Mouse (Mus musculus) heart, postnatal 0 days (tissue): ENCODE data around the gene Dhx16. TPM values are rescaled to one million over a fixed set of nuclear protein-coding genes. Genes with fewer than 3 reads are reported as not detected.
A peak's percentile ranks its signal among the peaks of the same experiment; 100 is the strongest.

ENCODE experiments used
- ATAC-seq: fragments of 200-750 bp; cut with Nextera tagmentation; 2 replicates; pipeline ENCODE4 v1.8.0; 2017; ENCODE audit warnings: low read depth, moderate number of reproducible peaks, moderate library complexity; ENCODE audit not compliant: insufficient read depth
- DNase-seq: peaks from one replicate; pipeline ENCODE4 v3.0.0-alpha.2; 2016; ENCODE audit warnings: low spot score
- H3K27ac ChIP-seq: fragments of 300-500 bp; sonication (generic); 2 replicates; pipeline ENCODE4 v1.5.1; 2014; ENCODE audit warnings: low read depth, mild to moderate bottlenecking
- H3K27me3 ChIP-seq: fragments of 300-500 bp; sonication (generic); 2 replicates; pipeline ENCODE4 v1.6.1; 2014; ENCODE audit warnings: low read length, mixed read lengths; ENCODE audit not compliant: control insufficient read depth, insufficient read depth
- H3K36me3 ChIP-seq: fragments of 300-500 bp; sonication (generic); replicated peaks from 2 replicates; pipeline ENCODE4 v1.6.1; 2014; ENCODE audit warnings: low read length, mixed read lengths; ENCODE audit not compliant: control insufficient read depth, insufficient read depth
- H3K4me1 ChIP-seq: fragments of 300-500 bp; sonication (generic); 2 replicates; pipeline ENCODE4 v1.6.1; 2014; ENCODE audit warnings: antibody characterized with exemption; ENCODE audit not compliant: control insufficient read depth, insufficient read depth
- H3K4me2 ChIP-seq: fragments of 300-500 bp; sonication (generic); 2 replicates; pipeline ENCODE4 v1.6.1; 2014; ENCODE audit warnings: low read depth, mild to moderate bottlenecking, low read length, moderate library complexity
- H3K4me3 ChIP-seq: fragments of 300-500 bp; sonication (generic); 2 replicates; pipeline ENCODE4 v1.5.1; 2014; ENCODE audit warnings: low read depth, low read length
- H3K9ac ChIP-seq: fragments of 300-500 bp; sonication (generic); replicated peaks from 2 replicates; pipeline ENCODE4 v1.6.1; 2014; ENCODE audit warnings: low read depth, low read length, mixed read lengths
- H3K9me3 ChIP-seq: fragments of 300-500 bp; sonication (generic); replicated peaks from 2 replicates; pipeline ENCODE4 v1.6.1; 2016; ENCODE audit warnings: low read length; ENCODE audit not compliant: control insufficient read depth
- CTCF ChIP-seq: IDR thresholded peaks from 2 replicates; pipeline ENCODE4 v1.5.1; 2016; ENCODE audit warnings: antibody characterized with exemption, control low read depth, low read depth
- EP300 ChIP-seq: IDR thresholded peaks from 2 replicates; pipeline ENCODE4 v1.6.1; 2016; ENCODE audit warnings: antibody characterized with exemption, low read depth
- WGBS: fragments of 180-500 bp; shearing (Covaris S2); extraction: QIAGEN DNeasy Blood & Tissue Kit; methylation state at CpG from one replicate; pipeline ENCODE4 v1.1.7; 2014; 5-methylcytosine and 5-hydroxymethylcytosine counted together
- polyA plus RNA-seq: library from polyadenylated mRNA; unstranded; fragments of >200 nt; fragmentation: Nextera tagmentation; extraction: Ambion mirVana; gene quantifications from 2 replicates; pipeline ENCODE4 v1.2.1, GENCODE M21; 2015
- total RNA-seq: library from RNA; depleted of rRNA; stranded (reverse); fragments of >200 nt; gene quantifications from 2 replicates; pipeline ENCODE4 v1.2.3, GENCODE M21; 2014; ENCODE audit warnings: low replicate concordance

The Dhx16 gene
- total and polyA plus RNA-seq, 2 experiments from 2014 or later, result 15.0 to 18.2 TPM

DNA sequence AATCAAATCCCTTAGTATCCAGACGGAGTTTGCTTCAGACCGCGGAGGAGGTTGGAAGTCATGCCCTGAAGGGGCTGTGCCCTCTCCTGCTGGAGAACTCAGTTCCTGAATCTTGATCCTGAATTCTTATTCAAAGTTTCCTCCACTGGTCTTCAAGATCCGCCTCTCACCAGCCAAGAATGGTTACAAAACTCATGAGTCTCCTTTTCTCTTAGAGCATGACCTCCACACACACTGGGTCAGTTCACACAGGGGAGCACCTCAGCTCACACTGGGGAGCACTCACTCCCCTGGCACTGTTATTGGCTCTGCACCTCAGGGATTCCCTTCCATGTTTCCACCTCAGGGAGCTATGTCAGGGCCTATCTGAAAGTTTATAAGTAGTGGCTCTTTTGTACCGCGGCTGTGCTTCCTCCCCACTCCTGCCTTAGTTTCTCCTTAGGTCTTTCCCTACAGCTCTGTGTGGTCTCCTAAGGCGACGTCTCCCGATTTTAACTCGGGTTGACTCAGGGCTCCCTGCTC, 14.7 kb upstream of the Dhx16 start:
- WGBS, result 25% methylated on average over 10 of the region's 10 CpGs
- Histone ChIP-seq H3K27me3 (no peaks in the 10 kb centered on the region), H3K27ac (peak overlapping the region; percentile 96), H3K4me1 (peaks cover 17% of the 10 kb centered on the region; the same call in 1 of the 2 replicates), H3K4me3 (peak overlapping the region; percentile 66), H3K36me3 (no peaks in the 10 kb centered on the region), H3K4me2 (peak overlapping the region; percentile 86), H3K9ac (peak overlapping the region; percentile 77), H3K9me3 (no peaks in the 10 kb centered on the region)
- DNase-seq, result no peak
- ATAC-seq, result no peak
- TF ChIP-seq CTCF, result no peak
- no peak for TF ChIP-seq EP300

GRCm38 (mm10) chr17:35865481-35866280, 13.9 kb upstream of the Dhx16 start, which contains the start of gene Ppp1r18:
Gene Ppp1r18 (plus strand): TSS chr17:35865593.
- ATAC-seq, result peak; percentile 54
- peak within 1 kb of the TSS; percentile 66 for H3K4me3 ChIP-seq
- peak within 1 kb of the TSS; percentile 77 for H3K9ac ChIP-seq
- H3K4me2 ChIP-seq, result peak within 1 kb of the TSS; percentile 86
- H3K9me3 ChIP-seq, result no peaks in the 10 kb centered on the region
- DNase-seq, result peak; percentile 84
- WGBS, result under 1% methylated on average over 43 of the region's 48 CpGs
- peak within 1 kb of the TSS; percentile 96 for H3K27ac ChIP-seq
- TF ChIP-seq CTCF, result no peak
- 0 out of 2 replicates have a peak, but pooled peaks have one; percentile 69 for TF ChIP-seq EP300
- H3K4me1 ChIP-seq, result peaks cover 14% of the 10 kb centered on the region; the same call in 1 of the 2 replicates
- H3K36me3 ChIP-seq, result no peaks in the 10 kb centered on the region
- H3K27me3 ChIP-seq, result no peaks in the 10 kb centered on the region

GRCm38 (mm10) chr17:35866281-35866831, 13.3 kb upstream of the Dhx16 start:
- WGBS, result under 1% methylated on average over 31 of the region's 38 CpGs
- Histone ChIP-seq H3K27ac (peak overlapping the region; percentile 96), H3K9ac (peak overlapping the region; percentile 77), H3K9me3 (no peaks in the 10 kb centered on the region), H3K4me2 (peak overlapping the region; percentile 86), H3K36me3 (0 out of 2 replicates have a peak, but pooled peaks cover 3% of the 10 kb centered on the region), H3K4me1 (peaks cover 16% of the 10 kb centered on the region), H3K27me3 (no peaks in the 10 kb centered on the region), H3K4me3 (peak overlapping the region; percentile 66)
- DNase-seq (peak; percentile 67), ATAC-seq (peak; percentile 34)
- no peak for TF ChIP-seq CTCF
- TF ChIP-seq EP300, result no peak

- H3K36me3 ChIP-seq, result 0 out of 2 replicates have a peak, but pooled peaks cover 5% of the 10 kb centered on the region
- peak overlapping the region; percentile 96 for H3K27ac ChIP-seq
- 9% methylated on average over 26 of the region's 26 CpGs for WGBS
- H3K27me3 ChIP-seq, result no peaks in the 10 kb centered on the region
- H3K4me1 ChIP-seq, result peaks cover 14% of the 10 kb centered on the region
- ATAC-seq, result no peak
- peak overlapping the region; percentile 77 for H3K9ac ChIP-seq
- peak overlapping the region; percentile 86 for H3K4me2 ChIP-seq
- DNase-seq, result peak; percentile 27
- H3K4me3 ChIP-seq, result peak overlapping the region; percentile 66
- no peaks in the 10 kb centered on the region for H3K9me3 ChIP-seq
- TF ChIP-seq CTCF (0 out of 2 replicates have a peak, but pooled peaks have one; percentile 13), EP300 (no peak)
These were observed 12.4 kb upstream of the Dhx16 start for GRCm38 (mm10) chr17:35866911-35867890.
